Mouse (Mus musculus): ENCODE data around the gene Zbtb2. TPM values are rescaled to one million over a fixed set of nuclear protein-coding genes. Genes with fewer than 3 reads are reported as not detected.

Zbtb2 gene
- total and polyA plus RNA-seq, 3 experiments = 7.5 to 21.5 (median 11.9) TPM

DNA sequence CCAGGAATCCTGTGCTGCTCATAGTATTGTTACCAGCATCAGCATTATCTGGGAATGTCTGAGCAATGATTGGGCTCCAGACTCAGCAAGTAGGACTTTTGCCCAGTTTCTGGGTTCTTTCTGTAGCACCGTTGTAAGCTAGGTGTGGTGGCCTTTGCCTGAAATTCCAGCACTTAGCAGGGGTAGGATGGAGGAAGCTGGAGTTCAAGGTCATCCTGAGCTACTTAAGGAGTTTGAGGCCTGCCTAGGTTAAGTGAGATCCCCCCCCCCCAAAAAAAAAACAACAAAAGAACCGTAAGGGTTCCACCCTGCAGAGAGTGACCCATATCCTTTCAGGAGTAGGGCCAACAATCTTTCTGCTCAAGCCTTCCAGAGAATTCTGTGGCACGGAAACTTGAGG lies 23.3 kb downstream of the Zbtb2 start:
- ATAC-seq (ENCODE audit: extremely low read depth, insufficient number of reproducible peaks, low FRiP score, poor library complexity, severe bottlenecking) = no peak
- Histone ChIP-seq H3K27me3 (ENCODE audit: insufficient read depth, low read length) (no peaks in the 10 kb centered on the region), H3K4me1 (ENCODE audit: insufficient read depth, low read depth, low read length) (no peaks in the 10 kb centered on the region), H3K4me3 (ENCODE audit: low read depth, low read length) (no peak overlapping the region), H3K9me3 (replicated peaks) (peaks cover 12% of the 10 kb centered on the region), H3K36me3 (replicated peaks) (peaks cover 13% of the 10 kb centered on the region)
- no peak for DNase-seq (ENCODE audit: low spot score)
- TF ChIP-seq POLR2AphosphoS5 (IDR thresholded peaks at IDR 0.05; ENCODE audit: insufficient replicate concordance, low read depth, low read length) (no peak), GATA1 (IDR thresholded peaks at IDR 0.05; ENCODE audit: borderline replicate concordance, low read length) (no peak), TAL1 (conservative IDR thresholded peaks at IDR 0.05; ENCODE audit: low read depth, low read length) (no peak), GATA2 (IDR thresholded peaks at IDR 0.05; ENCODE audit: borderline replicate concordance, low read depth, low read length) (no peak)

DNA sequence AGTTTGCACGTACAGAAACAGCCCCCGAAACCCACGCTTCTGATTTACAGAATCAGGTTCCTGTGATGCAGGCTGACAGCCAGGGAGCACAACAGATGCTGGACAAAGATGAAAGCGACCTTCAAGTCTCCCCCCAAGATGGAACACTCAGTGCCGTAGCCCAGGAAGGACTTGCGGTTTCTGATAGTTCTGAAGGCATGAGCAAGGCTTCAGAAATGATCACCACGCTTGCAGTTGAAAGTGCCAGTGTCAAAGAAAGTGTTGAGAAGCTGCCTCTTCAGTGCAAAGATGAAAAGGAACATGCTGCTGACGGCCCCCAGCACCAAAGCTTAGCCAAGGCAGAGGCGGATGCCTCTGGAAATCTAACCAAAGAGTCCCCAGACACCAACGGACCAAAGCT lies 30.5 kb downstream of the Zbtb2 start:
- Histone ChIP-seq H3K36me3 (replicated peaks) (no peaks in the 10 kb centered on the region), H3K9me3 (replicated peaks) (peaks cover 8% of the 10 kb centered on the region), H3K4me1 (ENCODE audit: insufficient read depth, low read depth, low read length) (no peaks in the 10 kb centered on the region), H3K27me3 (ENCODE audit: insufficient read depth, low read length) (peaks cover 16% of the 10 kb centered on the region), H3K4me3 (ENCODE audit: low read depth, low read length) (no peak overlapping the region)
- no peak for ATAC-seq (ENCODE audit: extremely low read depth, insufficient number of reproducible peaks, low FRiP score, poor library complexity, severe bottlenecking)
- no peak for TF ChIP-seq TAL1 (conservative IDR thresholded peaks at IDR 0.05; ENCODE audit: low read depth, low read length)
- DNase-seq (ENCODE audit: low spot score) = no peak

GRCm38 (mm10) chr10:4356640-4357039 lies 31.3 kb downstream of the Zbtb2 start:
- ATAC-seq (ENCODE audit: extremely low read depth, insufficient number of reproducible peaks, low FRiP score, poor library complexity, severe bottlenecking) = no peak
- H3K27me3 ChIP-seq (ENCODE audit: insufficient read depth, low read length) = peaks cover 16% of the 10 kb centered on the region
- no peak for DNase-seq (ENCODE audit: low spot score)
- TF ChIP-seq POLR2AphosphoS5 (IDR thresholded peaks at IDR 0.05; ENCODE audit: insufficient replicate concordance, low read depth, low read length) (no peak), CTCF (IDR thresholded peaks at IDR 0.05; ENCODE audit: low read depth, low read length) (no peak), TAL1 (conservative IDR thresholded peaks at IDR 0.05; ENCODE audit: low read depth, low read length) (no peak), GATA1 (IDR thresholded peaks at IDR 0.05; ENCODE audit: borderline replicate concordance, low read length) (no peak), GATA2 (IDR thresholded peaks at IDR 0.05; ENCODE audit: borderline replicate concordance, low read depth, low read length) (no peak)
- no peaks in the 10 kb centered on the region for H3K4me1 ChIP-seq (ENCODE audit: insufficient read depth, low read depth, low read length)
- H3K4me3 ChIP-seq (ENCODE audit: low read depth, low read length) = no peak overlapping the region
- peaks cover 4% of the 10 kb centered on the region for H3K9me3 ChIP-seq (replicated peaks)
- H3K36me3 ChIP-seq (replicated peaks) = no peaks in the 10 kb centered on the region

DNA sequence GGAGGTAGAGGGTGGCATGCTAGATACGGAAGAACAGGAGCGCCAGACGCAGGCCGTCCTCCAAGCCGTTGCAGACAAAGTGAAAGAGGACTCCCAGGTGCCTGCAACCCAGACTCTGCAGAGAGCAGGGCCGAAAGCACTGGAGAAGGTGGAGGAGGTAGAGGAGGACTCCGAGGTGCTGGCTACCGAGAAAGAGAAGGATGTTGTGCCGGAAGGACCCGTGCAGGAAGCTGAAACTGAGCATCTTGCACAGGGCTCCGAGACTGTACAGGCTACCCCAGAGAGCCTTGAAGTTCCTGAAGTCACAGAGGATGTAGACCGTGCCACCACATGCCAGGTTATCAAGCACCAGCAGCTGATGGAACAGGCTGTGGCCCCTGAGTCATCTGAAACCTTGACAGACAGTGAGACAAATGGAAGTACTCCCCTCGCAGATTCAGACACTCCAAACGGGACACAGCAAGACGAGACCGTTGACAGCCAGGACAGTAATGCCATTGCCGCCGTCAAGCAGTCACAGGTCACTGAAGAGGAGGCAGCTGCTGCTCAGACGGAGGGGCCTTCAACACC lies 31.9 kb downstream of the Zbtb2 start:
- DNase-seq (ENCODE audit: low spot score) = no peak
- no peak for ATAC-seq (ENCODE audit: extremely low read depth, insufficient number of reproducible peaks, low FRiP score, poor library complexity, severe bottlenecking)
- H3K36me3 ChIP-seq (replicated peaks) = no peaks in the 10 kb centered on the region
- H3K9me3 ChIP-seq (replicated peaks) = no peaks in the 10 kb centered on the region
- H3K4me1 ChIP-seq (ENCODE audit: insufficient read depth, low read depth, low read length) = no peaks in the 10 kb centered on the region
- H3K27me3 ChIP-seq (ENCODE audit: insufficient read depth, low read length) = peaks cover 16% of the 10 kb centered on the region
- H3K4me3 ChIP-seq (ENCODE audit: low read depth, low read length) = no peak overlapping the region
- TF ChIP-seq POLR2AphosphoS5 (IDR thresholded peaks at IDR 0.05; ENCODE audit: insufficient replicate concordance, low read depth, low read length) = no peak
- TF ChIP-seq GATA2 (IDR thresholded peaks at IDR 0.05; ENCODE audit: borderline replicate concordance, low read depth, low read length) = no peak
- no peak for TF ChIP-seq GATA1 (IDR thresholded peaks at IDR 0.05; ENCODE audit: borderline replicate concordance, low read length)
- TF ChIP-seq CTCF (IDR thresholded peaks at IDR 0.05; ENCODE audit: low read depth, low read length) = no peak
- TF ChIP-seq TAL1 (conservative IDR thresholded peaks at IDR 0.05; ENCODE audit: low read depth, low read length) = no peak

DNA sequence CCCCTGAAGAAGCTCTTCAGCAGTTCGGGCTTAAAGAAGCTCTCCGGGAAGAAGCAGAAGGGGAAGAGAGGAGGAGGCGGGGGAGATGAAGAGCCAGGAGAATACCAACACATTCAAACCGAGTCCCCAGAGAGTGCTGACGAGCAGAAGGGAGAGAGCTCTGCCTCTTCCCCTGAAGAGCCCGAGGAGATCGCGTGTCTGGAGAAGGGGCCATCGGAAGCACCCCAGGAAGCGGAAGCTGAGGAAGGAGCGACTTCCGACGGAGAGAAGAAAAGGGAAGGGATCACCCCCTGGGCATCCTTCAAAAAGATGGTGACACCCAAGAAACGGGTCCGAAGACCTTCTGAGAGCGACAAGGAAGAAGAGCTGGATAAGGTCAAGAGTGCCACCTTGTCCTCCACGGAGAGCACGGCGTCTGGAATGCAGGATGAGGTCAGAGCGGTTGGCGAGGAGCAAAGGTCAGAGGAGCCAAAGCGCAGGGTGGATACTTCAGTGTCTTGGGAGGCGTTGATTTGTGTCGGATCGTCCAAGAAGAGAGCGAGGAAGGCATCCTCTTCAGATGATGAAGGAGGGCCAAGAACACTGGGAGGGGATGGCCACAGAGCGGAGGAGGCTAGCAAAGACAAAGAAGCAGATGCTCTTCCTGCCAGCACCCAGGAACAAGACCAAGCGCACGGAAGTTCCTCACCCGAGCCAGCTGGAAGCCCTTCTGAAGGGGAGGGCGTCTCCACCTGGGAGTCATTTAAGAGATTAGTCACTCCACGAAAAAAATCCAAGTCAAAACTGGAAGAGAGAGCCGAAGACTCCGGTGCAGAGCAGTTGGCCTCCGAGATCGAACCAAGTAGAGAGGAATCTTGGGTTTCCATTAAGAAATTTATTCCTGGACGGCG lies 33.3 kb downstream of the Zbtb2 start:
- ATAC-seq (ENCODE audit: extremely low read depth, insufficient number of reproducible peaks, low FRiP score, poor library complexity, severe bottlenecking) = no peak
- TF ChIP-seq CTCF (IDR thresholded peaks at IDR 0.05; ENCODE audit: low read depth, low read length) (no peak), TAL1 (conservative IDR thresholded peaks at IDR 0.05; ENCODE audit: low read depth, low read length) (no peak), POLR2AphosphoS5 (IDR thresholded peaks at IDR 0.05; ENCODE audit: insufficient replicate concordance, low read depth, low read length) (no peak), GATA2 (IDR thresholded peaks at IDR 0.05; ENCODE audit: borderline replicate concordance, low read depth, low read length) (no peak), GATA1 (IDR thresholded peaks at IDR 0.05; ENCODE audit: borderline replicate concordance, low read length) (no peak)
- peaks cover 16% of the 10 kb centered on the region for H3K27me3 ChIP-seq (ENCODE audit: insufficient read depth, low read length)
- no peaks in the 10 kb centered on the region for H3K36me3 ChIP-seq (replicated peaks)
- no peak overlapping the region for H3K4me3 ChIP-seq (ENCODE audit: low read depth, low read length)
- H3K9me3 ChIP-seq (replicated peaks) = no peaks in the 10 kb centered on the region
- H3K4me1 ChIP-seq (ENCODE audit: insufficient read depth, low read depth, low read length) = no peaks in the 10 kb centered on the region
- no peak for DNase-seq (ENCODE audit: low spot score)

DNA sequence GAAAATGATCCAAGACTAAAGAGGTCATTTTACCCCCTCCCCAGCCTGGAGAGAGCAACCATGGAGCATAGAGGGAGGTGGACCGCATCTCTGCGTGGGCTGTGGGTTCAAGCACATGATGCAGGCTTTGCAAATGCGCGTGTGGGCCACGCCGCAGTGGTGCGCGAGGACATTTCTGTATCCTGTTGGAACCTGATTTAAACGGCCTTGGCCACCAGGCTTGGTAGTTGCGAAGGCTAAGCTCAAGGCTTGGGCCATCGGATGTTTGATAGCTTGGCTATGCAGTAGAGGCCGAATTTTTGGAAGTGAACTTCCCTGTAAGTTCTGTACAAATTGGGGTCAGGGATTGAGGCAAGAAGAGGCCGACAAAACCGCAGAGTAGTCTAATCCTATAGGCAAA lies 40.3 kb downstream of the Zbtb2 start:
- no peaks in the 10 kb centered on the region for H3K36me3 ChIP-seq (replicated peaks)
- H3K9me3 ChIP-seq (replicated peaks) = no peaks in the 10 kb centered on the region
- no peaks in the 10 kb centered on the region for H3K4me1 ChIP-seq (ENCODE audit: insufficient read depth, low read depth, low read length)
- no peak overlapping the region for H3K4me3 ChIP-seq (ENCODE audit: low read depth, low read length)
- no peak for TF ChIP-seq GATA1 (IDR thresholded peaks at IDR 0.05; ENCODE audit: borderline replicate concordance, low read length)
- no peak for TF ChIP-seq TAL1 (conservative IDR thresholded peaks at IDR 0.05; ENCODE audit: low read depth, low read length)
- TF ChIP-seq CTCF (IDR thresholded peaks at IDR 0.05; ENCODE audit: low read depth, low read length) = no peak
- TF ChIP-seq POLR2AphosphoS5 (IDR thresholded peaks at IDR 0.05; ENCODE audit: insufficient replicate concordance, low read depth, low read length) = no peak
- no peak for TF ChIP-seq GATA2 (IDR thresholded peaks at IDR 0.05; ENCODE audit: borderline replicate concordance, low read depth, low read length)
- H3K27me3 ChIP-seq (ENCODE audit: insufficient read depth, low read length) = peaks cover 3% of the 10 kb centered on the region; the same call in 1 of the 2 replicates
- no peak for ATAC-seq (ENCODE audit: extremely low read depth, insufficient number of reproducible peaks, low FRiP score, poor library complexity, severe bottlenecking)
- DNase-seq (ENCODE audit: low spot score) = no peak

Measured in G1E (cell line).